Mouse (Mus musculus): ENCODE data around the gene Gm49450. TPM values are rescaled to one million over a fixed set of nuclear protein-coding genes. Genes with fewer than 3 reads are reported as not detected.
A peak's percentile ranks its signal among the peaks of the same experiment; 100 is the strongest.
"Not testable (repeated sequence)": the region's sequence is repeated elsewhere in the genome, so short reads cannot be mapped to it uniquely, and the experiment has no call there.

Gm49450 gene
- polyA plus RNA-seq, 1 experiment from 2014 or later = not detected

- Histone ChIP-seq H3K27me3 (ENCODE audit: insufficient read depth, low read length) (no peaks in the 10 kb centered on the region), H3K4me1 (replicated peaks; ENCODE audit: insufficient read depth, low read length) (peaks cover 7% of the 10 kb centered on the region), H3K27ac (no peak overlapping the region), H3K9ac (ENCODE audit: low read depth, low read length) (no peak overlapping the region), H3K4me2 (ENCODE audit: low read length) (no peak overlapping the region), H3K36me3 (ENCODE audit: insufficient read depth, low read length) (no peaks in the 10 kb centered on the region), H3K9me3 (replicated peaks; ENCODE audit: low read length) (no peaks in the 10 kb centered on the region), H3K4me3 (replicated peaks; ENCODE audit: low read depth, low read length) (no peak overlapping the region)
- ATAC-seq (replicated peaks; ENCODE audit: low FRiP score, low read depth) (no peak), DNase-seq (ENCODE audit: low spot score) (no peak)
- 90% methylated on average over 4 of the region's 4 CpGs for WGBS
- no peak for TF ChIP-seq CTCF (IDR thresholded peaks at IDR 0.05; ENCODE audit: low read depth)
These were observed 2.6 kb upstream of the Gm49450 start for GRCm38 (mm10) chr15:98956000-98956399.

- peaks cover 7% of the 10 kb centered on the region for H3K4me1 ChIP-seq (replicated peaks; ENCODE audit: insufficient read depth, low read length)
- no peaks in the 10 kb centered on the region for H3K9me3 ChIP-seq (replicated peaks; ENCODE audit: low read length)
- H3K4me2 ChIP-seq (ENCODE audit: low read length) = no peak overlapping the region
- no peaks in the 10 kb centered on the region for H3K27me3 ChIP-seq (ENCODE audit: insufficient read depth, low read length)
- WGBS = 87% methylated on average over 4 of the region's 4 CpGs
- H3K9ac ChIP-seq (ENCODE audit: low read depth, low read length) = no peak overlapping the region
- H3K27ac ChIP-seq = no peak overlapping the region
- H3K4me3 ChIP-seq (replicated peaks; ENCODE audit: low read depth, low read length) = no peak overlapping the region
- no peak for TF ChIP-seq CTCF (IDR thresholded peaks at IDR 0.05; ENCODE audit: low read depth)
- no peak for ATAC-seq (replicated peaks; ENCODE audit: low FRiP score, low read depth)
- no peaks in the 10 kb centered on the region for H3K36me3 ChIP-seq (ENCODE audit: insufficient read depth, low read length)
- no peak for DNase-seq (ENCODE audit: low spot score)
These were observed 2.0 kb upstream of the Gm49450 start for GRCm38 (mm10) chr15:98955324-98955723.

GRCm38 (mm10) chr15:98954425-98955253, 1.3 kb upstream of the Gm49450 start:
- no peak overlapping the region for H3K4me3 ChIP-seq (replicated peaks; ENCODE audit: low read depth, low read length)
- 30% methylated on average over 14 of the region's 14 CpGs for WGBS
- peak; percentile 54 for DNase-seq (ENCODE audit: low spot score)
- H3K9me3 ChIP-seq (replicated peaks; ENCODE audit: low read length) = no peaks in the 10 kb centered on the region
- peaks cover 7% of the 10 kb centered on the region for H3K4me1 ChIP-seq (replicated peaks; ENCODE audit: insufficient read depth, low read length)
- no peak overlapping the region for H3K9ac ChIP-seq (ENCODE audit: low read depth, low read length)
- TF ChIP-seq CTCF (IDR thresholded peaks at IDR 0.05; ENCODE audit: low read depth) = no peak
- ATAC-seq (replicated peaks; ENCODE audit: low FRiP score, low read depth) = no peak
- peak overlapping the region; percentile 38 for H3K4me2 ChIP-seq (ENCODE audit: low read length)
- 0 out of 2 replicates have a peak, but pooled peaks cover under 1% of the 10 kb centered on the region for H3K36me3 ChIP-seq (ENCODE audit: insufficient read depth, low read length)
- peak overlapping the region; percentile 20; the same call in 1 of the 2 replicates for H3K27ac ChIP-seq
- no peaks in the 10 kb centered on the region for H3K27me3 ChIP-seq (ENCODE audit: insufficient read depth, low read length)

- Histone ChIP-seq H3K4me3 (replicated peaks; ENCODE audit: low read depth, low read length) (peak overlapping the region; percentile 76), H3K36me3 (ENCODE audit: insufficient read depth, low read length) (0 out of 2 replicates have a peak, but pooled peaks cover 4% of the 10 kb centered on the region), H3K9me3 (replicated peaks; ENCODE audit: low read length) (no peaks in the 10 kb centered on the region), H3K27me3 (ENCODE audit: insufficient read depth, low read length) (no peaks in the 10 kb centered on the region), H3K9ac (ENCODE audit: low read depth, low read length) (peak overlapping the region; percentile 76), H3K4me2 (ENCODE audit: low read length) (peak overlapping the region; percentile 65), H3K27ac (peak overlapping the region; percentile 93), H3K4me1 (replicated peaks; ENCODE audit: insufficient read depth, low read length) (peaks cover 7% of the 10 kb centered on the region)
- TF ChIP-seq CTCF (IDR thresholded peaks at IDR 0.05; ENCODE audit: low read depth) = peak; percentile 44; the same call in 1 of the 2 replicates
- peak; percentile 85 for ATAC-seq (replicated peaks; ENCODE audit: low FRiP score, low read depth)
- WGBS = under 1% methylated on average over 41 of the region's 41 CpGs
- DNase-seq (ENCODE audit: low spot score) = peak; percentile 92
These were observed 475 bp downstream of the Gm49450 start for GRCm38 (mm10) chr15:98952751-98953400.

GRCm38 (mm10) chr15:98952063-98952455, 1.3 kb downstream of the Gm49450 start:
- no peak overlapping the region; the same call in 1 of the 2 replicates for H3K27ac ChIP-seq
- WGBS = 24% methylated on average over 5 of the region's 5 CpGs
- no peak for DNase-seq (ENCODE audit: low spot score)

GRCm38 (mm10) chr15:98951122-98952062, 2.0 kb downstream of the Gm49450 start:
- not testable (repeated sequence) for H3K9ac ChIP-seq (ENCODE audit: low read depth, low read length)

More at GRCm38 (mm10) chr15:98952063-98952455, 1.3 kb downstream of the Gm49450 start:
- peak overlapping the region; percentile 5; the same call in 1 of the 2 replicates for H3K9ac ChIP-seq (ENCODE audit: low read depth, low read length)
- H3K9me3 ChIP-seq (replicated peaks; ENCODE audit: low read length) = no peaks in the 10 kb centered on the region
- peaks cover 7% of the 10 kb centered on the region for H3K4me1 ChIP-seq (replicated peaks; ENCODE audit: insufficient read depth, low read length)
- no peaks in the 10 kb centered on the region for H3K27me3 ChIP-seq (ENCODE audit: insufficient read depth, low read length)
- no peak for TF ChIP-seq CTCF (IDR thresholded peaks at IDR 0.05; ENCODE audit: low read depth)
- H3K4me3 ChIP-seq (replicated peaks; ENCODE audit: low read depth, low read length) = peak overlapping the region; percentile 76
- no peak for ATAC-seq (replicated peaks; ENCODE audit: low FRiP score, low read depth)
- H3K36me3 ChIP-seq (ENCODE audit: insufficient read depth, low read length) = 0 out of 2 replicates have a peak, but pooled peaks cover 4% of the 10 kb centered on the region
- peak overlapping the region; percentile 65 for H3K4me2 ChIP-seq (ENCODE audit: low read length)

More at GRCm38 (mm10) chr15:98951122-98952062, 2.0 kb downstream of the Gm49450 start:
- WGBS = 88% methylated on average over 10 of the region's 15 CpGs
- not testable (repeated sequence) for H3K27me3 ChIP-seq (ENCODE audit: insufficient read depth, low read length); H3K36me3 ChIP-seq (ENCODE audit: insufficient read depth, low read length); H3K9me3 ChIP-seq (replicated peaks; ENCODE audit: low read length); DNase-seq (ENCODE audit: low spot score); H3K27ac ChIP-seq; ATAC-seq (replicated peaks; ENCODE audit: low FRiP score, low read depth); H3K4me1 ChIP-seq (replicated peaks; ENCODE audit: insufficient read depth, low read length)
- peak overlapping the region; percentile 65 for H3K4me2 ChIP-seq (ENCODE audit: low read length)
- H3K4me3 ChIP-seq (replicated peaks; ENCODE audit: low read depth, low read length) = peak overlapping the region; percentile 76
